Mouse (Mus musculus) liver (tissue): Measurements from ENCODE around the gene Ncam1.

ENCODE experiments used
- DNase-seq: peaks from one replicate; pipeline ENCODE4 v3.0.0-alpha.2; 2020; ENCODE audit warnings: mixed read lengths

Ncam1 gene

DNA sequence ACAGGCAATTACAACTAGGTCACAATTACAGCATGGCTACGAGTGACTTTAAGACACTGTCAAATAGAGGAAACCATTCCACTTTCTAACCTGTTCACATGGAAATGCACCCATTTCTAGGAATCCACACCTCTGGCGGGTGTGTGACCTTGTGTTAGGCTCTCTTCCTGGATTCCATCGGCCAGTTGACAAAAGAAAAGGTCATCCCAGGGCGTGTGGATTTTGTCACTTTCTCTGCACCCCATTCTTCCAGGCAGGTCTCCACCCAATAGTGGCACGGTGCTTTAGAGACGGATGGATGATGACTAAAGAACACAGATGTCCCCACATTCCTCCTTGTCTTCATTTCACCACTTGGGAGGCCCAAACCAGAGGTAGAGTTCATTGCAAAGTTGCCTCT, 47.3 kb downstream of the Ncam1 start:
- DNase-seq, result no peak

DNA sequence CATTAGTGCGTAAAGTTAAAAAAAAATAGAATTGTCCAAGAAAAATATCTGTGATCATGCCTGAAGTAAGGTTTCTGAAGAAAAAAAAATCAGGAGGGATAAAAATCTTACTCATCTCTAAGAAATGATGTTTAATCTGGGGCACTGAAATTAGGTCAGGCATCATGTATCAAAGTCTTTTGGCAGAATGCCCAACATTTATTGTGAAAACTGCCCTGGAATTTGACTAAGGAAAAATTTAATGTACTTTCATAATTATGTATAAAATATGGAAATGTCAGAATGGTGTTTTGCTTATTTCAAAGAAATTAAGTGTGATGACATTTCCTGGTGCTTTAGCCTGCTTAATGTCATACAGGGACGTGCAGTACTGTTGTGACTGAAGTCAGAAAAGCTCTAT, 52.5 kb downstream of the Ncam1 start:
- no peak for DNase-seq

DNA sequence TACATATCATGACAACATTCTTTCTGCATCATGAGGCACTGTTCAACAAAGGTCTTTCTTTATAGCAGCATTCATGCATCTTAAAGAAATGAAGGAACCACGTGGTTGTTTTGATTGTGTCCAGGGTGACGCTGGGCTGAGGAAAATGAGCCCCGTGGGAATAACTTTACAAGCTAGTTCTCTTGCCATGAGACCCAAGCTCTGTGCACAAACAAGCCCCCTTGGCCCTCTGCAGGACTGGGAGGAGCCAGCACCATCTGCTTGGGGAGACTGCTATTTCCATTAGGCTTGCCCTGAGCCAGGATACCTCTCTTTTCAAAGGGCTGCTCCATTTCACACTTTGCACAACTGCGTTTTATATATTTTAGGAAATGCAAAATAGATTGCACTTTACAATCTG, 53.0 kb downstream of the Ncam1 start:
- DNase-seq, result no peak

DNA sequence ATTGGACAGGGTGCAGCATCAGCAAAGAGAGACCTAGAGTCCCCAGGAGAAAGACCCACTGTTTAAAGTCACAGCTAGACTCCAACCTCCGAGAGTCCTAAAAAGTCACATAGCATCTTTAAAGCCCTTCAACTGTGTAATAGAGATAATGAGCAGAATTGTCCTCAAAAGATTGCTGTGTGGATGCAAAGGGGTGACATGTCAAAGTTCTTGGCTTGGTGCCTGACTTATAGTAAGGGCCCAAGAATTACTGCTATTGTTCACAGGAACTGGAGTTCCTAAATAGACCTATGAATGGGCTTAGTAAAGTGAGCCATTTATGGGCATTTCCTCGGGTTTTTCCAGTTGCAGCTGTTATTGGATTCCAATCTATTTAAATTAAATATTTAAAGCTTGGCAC, 54.4 kb downstream of the Ncam1 start:
- no peak for DNase-seq

DNA sequence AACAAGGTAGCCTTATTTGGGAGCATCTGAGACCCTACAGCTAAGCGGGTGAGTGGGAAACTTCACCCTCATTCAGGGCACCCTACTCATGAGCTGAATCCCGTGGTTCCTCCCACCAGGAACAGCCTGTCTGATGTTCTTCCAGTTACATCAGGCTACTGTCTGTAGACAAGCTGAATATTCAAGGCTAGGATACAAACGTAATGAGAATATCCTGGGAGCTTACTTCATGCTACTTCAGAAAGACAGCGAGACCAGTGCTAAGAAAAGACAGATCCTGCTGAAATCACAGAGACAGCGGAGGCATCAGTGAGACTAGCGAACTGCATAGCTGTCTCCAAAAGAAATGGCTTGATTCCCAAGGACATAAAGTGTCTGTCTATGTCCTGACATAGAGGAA, 58.8 kb downstream of the Ncam1 start:
- no peak for DNase-seq

DNA sequence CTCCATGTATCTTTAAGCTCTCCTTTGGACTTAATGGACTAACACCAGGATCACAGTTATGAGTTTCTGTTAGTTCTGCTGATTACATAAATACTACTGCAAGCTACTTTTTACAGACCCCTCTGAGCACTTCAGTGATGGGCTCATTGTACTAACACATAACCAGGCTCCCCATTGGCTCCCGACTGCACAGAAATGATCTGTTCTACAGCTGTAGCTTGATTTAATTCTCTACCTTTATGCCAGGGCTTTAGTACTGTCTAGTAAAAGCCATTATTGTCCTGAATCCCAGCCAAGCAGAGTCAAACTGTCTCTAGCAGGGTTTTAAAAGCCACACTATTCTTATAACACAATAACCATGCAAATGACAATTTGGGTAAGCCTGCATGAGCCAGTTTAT, 60.2 kb downstream of the Ncam1 start:
- no peak for DNase-seq

DNA sequence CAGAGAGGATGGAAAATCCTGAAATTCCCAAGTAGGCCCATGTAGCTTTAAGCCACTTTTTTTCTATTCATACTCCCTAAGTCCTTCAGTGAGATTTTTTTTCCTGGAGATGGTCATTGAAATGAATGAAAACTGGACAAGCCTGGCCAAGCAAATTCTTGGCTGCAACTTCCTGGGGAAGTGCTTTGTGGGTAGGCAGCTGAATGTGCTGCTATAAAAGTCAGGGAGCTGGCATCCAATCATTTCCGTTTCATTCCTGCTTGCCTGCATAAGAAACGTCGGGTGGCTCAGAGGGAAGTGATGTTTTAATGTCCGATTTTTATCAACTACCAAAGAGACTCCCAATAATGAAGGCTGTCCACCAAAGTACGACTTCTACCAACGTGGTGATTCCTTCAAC, 61.6 kb downstream of the Ncam1 start:
- no peak for DNase-seq

DNA sequence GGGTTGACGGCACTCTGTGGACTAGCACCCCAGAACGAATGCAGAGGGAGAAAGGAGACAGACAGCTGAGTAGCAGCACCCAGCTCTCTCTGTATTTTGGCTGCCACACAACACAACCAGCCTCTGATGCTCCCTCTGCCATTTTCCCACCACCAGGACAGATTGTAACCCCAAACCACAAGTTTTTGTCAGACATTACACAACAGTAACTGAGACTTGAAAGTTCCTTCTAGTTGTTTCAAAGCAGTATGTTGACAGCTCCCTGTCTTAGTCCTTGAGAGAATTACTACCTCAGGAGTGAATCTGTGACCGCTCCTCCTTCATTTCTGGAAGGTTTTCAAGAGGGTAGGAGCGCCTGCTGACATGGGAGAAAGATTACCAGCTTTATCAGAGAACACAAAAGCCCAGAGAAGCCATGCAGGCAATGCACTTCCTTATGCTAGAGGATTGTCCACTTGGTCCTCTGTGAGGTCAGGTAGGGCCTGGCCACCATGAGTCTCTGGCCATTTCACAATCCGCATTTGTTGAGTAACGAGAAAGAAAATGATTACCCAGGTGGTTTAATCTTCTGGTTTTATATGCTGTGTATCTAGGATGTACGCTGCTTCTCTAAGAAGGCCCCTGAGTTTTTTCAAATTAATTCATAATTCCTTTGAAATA, 64.2 kb downstream of the Ncam1 start:
- no peak for DNase-seq

DNA sequence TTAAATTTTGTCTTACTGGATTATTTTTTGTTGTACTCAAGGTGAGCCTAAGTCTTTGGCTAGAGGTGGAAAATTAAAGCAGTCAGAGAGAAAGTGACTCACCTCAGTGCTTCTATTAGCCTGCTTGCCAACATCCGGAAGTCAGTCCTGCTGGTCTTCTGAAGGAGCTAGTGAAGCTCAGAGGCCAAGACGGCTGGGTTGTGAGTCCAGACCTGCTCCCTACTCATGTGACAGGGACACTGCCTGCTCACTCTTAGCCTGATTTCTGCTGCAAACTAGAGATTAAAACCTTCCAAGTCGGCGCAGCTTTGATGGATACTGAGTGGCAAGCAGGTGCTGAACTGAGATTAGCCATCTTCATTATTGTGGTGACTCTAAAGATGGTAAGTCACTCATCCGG, 65.0 kb downstream of the Ncam1 start:
- no peak for DNase-seq

DNA sequence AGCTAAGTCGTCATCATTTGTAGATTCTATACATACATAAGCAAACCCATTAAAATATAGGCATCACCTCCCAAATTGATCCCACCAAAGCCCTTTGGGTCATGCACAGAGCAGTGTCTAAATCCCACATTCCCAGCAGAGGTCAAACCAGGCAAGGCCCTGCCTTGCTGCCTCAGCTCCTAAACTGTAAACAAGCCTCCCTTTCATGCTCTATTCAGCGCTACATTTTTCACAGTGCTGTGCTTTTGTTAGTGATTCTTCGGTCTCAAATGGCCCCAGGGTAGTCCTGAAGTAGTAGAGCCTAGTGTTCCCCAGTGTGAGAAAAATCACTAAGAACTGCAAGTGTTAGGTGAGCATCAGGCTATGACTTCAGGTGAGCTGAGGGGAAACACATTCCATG, 69.2 kb downstream of the Ncam1 start:
- DNase-seq, result no peak

DNA sequence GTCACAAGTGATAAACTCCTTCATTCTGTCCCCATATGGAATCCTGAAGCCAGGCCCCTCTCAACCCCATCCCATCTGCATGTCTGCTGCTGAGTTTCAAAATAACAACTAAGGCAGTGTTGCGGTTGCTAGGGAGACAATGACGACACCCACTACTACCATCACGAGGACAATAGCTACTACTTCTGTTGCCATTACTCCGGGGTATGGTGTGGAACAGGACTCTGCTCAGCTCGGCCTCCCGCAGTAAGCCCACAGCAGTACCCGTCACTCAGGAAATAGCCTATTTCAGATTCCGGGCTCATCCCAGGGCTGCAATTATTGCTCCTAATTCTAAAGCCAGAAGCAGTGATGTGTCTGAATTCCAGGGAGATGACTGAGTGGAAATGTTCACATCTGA, 70.5 kb downstream of the Ncam1 start:
- no peak for DNase-seq

DNA sequence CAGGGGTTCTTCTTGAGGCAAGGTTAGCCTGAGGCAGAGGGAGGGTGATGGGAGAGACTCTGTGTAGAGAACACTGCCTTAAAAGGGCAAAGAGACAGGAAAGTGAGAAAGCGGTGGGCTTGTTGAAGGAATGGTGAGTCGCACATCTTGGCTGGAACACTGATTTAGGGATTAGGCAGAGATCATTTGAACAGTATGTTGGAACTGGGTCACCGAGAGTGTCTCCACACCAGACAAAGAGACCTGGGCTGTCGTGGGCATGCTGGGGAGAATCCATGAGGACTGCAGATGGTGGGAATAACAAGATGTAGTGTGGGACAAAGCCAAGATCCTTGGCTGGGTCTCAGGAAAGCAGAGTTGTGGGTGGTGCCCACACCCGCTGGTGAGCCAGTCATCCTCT, 76.0 kb downstream of the Ncam1 start:
- no peak for DNase-seq

DNA sequence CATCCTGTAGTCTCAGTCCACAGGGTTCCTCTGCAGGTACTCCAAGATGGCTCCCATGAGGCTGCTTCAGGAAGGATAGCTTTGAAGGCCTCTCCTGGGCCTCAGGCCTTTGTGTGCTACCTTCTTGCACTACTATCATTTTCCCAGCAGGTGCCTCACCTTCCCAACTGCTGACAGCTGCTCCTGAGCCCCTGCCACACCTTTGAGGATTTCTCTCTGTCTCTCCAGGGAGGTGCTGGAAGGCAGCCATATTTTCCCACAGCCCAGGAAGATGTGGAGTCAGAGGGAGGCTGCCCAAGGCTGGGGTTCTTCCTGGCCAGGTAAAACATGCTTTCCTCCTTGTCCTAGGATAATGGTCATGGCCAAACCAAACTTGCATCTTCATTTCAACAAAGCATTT, 83.6 kb downstream of the Ncam1 start:
- no peak for DNase-seq

DNA sequence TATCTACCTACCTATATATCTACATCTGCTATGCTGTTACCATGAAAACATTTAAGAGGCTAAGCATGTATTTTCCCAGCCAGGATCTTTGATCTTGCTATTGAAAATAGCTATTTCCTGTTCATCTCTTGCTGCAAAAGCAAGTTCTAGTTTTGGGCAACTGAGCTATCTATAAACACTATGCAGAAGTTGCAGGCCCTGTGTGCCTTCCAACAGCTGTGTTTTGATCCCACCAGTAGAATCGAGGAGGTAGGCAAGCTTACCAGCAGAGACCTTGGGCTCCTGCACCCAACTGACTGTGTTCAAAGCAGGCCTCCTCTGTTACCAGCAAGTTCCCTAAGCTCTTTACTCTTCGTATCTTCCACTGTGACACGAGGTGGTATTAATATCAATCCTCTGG, 84.6 kb downstream of the Ncam1 start:
- no peak for DNase-seq

DNA sequence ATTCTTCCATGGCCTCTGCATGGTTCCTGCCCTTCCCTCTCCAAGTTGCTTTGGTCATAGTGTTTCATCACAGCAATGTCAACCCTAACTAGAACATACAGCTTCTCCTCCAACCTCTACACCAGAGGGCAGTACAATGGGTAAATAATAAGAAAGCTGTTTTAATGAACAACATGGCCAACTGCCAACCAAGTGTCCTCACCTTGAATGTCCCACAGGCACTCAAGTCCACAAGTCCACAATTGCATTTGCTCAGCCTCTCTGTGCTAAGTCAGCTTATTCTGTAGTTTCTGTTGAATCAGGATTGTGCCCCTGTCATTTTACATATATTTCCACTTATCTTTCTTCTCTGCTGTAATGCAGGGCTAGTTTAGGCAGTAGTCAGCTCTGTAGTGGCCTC, 91.1 kb downstream of the Ncam1 start:
- DNase-seq, result no peak

DNA sequence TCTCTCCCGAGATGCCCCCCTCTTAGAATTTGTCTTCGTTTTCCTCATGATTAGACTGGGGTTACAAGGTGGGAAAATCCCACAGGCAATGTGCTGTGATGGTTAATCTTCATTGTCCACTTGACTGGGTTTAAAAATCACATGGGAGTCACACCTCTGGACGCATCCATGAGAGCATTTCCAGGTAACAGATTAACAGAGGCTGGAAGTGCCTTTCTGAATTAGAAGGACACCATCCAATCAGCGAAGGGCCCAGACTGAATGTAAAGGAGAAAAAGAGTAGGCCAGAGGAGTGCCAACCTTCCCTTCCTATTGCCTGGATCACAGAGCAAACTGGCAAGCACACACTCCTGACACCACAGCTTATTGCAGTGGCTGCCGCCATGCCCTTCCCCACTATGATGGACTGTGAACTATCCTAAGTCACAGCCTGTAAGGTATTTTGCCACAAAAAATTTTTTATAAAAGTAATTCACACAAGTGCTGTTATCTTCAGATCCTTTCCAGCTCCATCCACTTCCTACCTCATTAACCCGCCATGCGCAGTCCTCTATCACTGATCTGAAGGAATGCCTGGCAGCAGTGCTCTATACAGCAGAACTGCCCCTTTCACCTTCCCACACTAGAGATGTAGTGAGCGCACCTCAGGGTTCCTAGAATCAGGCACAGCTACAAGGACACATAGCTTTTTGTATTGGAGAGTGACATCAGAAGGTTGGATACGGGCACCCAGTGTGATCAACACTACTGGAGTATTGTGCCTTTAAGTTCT, 94.3 kb downstream of the Ncam1 start:
- DNase-seq, result no peak

DNA sequence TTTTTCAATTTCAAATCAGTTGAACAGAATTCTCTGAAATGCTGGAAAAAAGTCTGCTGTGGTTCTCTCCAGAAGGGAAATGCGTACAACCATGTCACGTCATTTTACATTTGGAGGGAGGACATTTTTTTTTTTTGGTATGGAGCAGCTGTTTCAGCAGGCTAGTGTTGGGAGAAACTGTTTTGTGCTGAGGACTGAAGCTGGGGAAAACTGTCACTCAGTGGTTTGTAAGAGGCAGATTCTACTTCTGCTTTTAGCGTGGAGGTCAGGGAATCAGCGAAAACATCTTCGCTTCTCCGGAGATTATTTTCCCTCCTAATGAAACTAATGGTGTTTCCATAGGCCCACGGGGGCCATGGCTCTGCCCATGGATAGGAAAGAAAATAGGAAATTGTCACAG, 103.4 kb downstream of the Ncam1 start:
- DNase-seq, result no peak

DNA sequence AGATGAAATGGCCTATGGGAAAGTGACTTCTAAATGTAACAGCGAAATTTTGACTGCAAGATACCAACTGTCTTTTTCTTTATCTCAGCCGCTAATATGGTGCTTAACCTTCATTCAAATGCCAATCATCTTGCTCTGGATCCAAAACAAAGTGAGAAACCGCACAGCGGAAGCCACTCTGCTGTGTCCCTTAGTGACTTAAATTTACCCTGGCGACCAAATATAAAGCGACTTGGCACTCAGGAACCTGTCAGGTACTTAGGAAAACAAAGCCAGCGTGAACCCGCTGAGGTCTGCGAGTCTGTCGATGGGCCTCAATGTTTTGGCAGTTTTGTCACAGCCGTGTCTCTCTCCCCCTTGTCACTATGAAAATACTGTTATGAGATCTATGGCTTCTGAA, 105.9 kb downstream of the Ncam1 start:
- no peak for DNase-seq

DNA sequence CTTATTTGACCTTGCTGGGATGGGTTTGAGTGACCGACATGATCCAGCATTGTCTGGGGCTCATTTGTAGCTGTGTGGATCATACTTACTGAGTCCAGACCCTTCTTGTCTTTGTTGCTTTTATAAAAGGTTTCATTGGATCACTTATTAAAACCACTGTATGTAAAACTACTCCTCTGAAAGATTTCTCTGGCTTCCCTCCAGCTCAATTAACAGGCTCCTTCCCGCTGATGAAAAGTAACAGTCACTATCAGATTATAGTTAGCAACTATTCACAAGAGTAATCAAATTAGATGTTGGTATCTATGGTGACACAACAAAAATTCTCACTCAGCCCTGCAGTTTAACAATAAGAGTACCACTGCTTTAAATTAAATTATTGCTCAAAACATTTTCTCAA, 107.4 kb downstream of the Ncam1 start:
- DNase-seq, result no peak

DNA sequence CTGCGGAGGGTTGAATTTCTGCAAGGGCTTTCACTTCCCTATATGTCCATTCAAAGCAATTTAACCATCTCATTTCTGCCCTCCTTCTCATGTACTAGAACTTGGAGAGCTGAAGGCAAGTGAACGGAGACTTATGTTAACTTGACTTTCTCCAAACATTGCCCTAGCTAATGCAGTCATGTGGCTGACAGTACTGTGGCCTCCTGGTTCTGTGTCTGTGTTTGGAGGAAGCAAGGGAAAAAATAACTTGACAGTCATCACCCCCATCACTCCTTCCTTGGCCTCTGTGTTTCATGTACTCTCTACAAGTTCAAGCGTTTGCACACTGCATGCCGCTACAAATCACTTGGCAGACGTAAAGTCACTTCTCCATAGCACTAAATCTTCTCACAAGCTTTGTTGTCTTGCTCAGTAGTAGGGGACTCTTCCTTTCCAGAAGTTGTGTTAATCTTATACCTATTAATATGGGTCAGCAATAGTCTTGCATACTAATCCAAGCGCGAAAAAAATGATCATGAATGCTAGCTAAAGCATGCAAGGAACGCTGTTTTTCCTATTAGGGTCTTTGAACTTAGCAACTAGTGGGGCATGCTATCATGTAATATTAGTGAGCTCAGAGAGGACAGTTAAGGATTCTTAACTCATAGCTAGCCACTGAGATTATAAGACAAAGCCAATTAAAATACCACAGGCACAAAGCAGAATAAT, 115.0 kb downstream of the Ncam1 start:
- no peak for DNase-seq

DNA sequence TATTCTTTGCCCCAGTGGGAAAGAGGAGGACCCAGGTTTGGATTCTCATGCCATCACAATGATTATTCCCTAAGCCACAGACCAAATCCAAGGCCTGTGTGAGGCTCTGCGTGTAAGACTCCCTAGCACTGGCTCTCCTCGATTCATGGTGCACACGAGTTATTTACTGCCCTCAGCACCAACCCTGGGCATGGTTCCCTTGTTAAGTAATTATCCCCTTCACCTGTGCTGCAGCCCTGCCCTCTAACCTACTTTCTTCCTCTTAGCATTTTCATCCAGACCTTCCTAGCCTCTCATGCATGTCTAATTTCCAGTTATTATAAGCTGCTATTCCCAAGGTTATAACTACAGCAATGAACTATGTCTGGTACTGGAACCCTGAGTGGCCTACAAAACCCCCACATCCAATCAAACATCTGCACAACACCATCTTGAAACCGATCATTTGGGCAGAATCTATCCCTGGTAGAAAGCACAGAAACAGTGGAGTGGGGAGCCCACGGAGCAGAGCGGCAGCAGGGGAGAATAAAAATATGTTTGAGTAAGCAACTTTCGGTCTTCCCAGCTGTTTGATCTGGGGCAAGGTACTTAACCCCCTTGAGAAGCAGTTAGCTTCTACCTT, 116.8 kb downstream of the Ncam1 start:
- no peak for DNase-seq

DNA sequence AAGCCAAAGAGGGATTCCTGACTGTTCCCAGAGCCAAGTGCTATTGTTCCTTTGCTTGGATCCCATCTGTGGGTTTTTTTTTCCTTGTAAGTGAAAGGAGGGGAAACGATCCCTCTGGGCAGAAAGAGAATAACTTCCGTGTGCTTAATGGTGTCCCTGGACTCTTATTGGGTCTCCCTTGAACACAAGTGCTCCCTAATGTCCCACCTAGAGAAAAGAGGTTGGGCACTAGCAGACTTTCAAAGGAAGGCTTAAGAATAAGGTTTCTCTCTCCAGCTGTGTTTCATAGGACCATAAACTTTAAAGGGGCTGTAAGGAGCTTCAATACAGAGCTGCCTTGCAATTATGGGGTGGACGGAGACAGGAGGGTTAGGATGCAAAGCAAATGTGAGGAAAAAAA, 119.5 kb downstream of the Ncam1 start:
- DNase-seq, result no peak

DNA sequence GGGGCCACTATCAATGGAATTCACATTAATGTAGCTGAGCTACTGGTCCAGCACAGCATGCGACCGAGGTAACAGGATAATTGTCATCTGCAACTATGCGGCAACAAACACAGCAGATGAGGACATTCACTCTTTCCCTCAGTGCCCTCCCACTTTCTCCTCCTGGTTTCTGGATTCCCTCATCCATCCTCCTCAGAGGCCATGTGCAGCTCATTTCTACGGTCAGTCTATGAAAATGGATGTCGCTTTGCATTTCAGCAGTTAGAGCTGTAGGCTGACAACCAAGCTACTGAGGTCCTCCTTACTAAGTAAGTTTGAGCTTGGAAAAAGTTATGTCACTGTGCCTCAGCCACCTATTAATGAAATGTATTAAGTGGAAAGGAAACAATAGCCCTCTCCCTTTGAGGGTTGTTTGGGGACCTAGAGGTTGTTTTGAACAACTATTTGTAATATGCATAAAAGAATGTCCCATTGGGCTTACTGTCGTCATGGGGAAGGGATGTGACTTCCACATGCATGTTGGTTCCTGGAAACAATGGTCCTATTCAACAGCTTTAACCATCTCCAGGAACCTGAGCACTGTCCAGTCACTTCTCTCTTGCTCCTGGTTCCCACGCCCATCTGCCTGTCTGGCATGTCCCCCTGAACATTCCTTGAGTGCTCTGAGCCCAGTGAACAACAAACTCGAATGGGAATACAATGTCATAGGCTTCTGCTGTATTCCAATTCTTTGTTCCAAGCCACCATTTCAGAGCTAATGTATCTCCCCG, 122.8 kb downstream of the Ncam1 start:
- DNase-seq, result no peak
